Mouse (Mus musculus): Measurements from ENCODE around the gene Gm21943.
"Not testable (repeated sequence)": the region's sequence is repeated elsewhere in the genome, so short reads cannot be mapped to it uniquely, and the experiment has no call there.

Gene Gm21943

GRCm38 (mm10) chrY:57533644-57534043, at the start of gene Gm21943:
Gene Gm21943, minus strand, starts transcription at chrY:57533744.
- DNase-seq = not testable (repeated sequence)

Data from kidney, postnatal 36 days (tissue).